Mouse (Mus musculus): ENCODE measurements around the gene Bricd5.
"Not testable (repeated sequence)": the region's sequence is repeated elsewhere in the genome, so short reads cannot be mapped to it uniquely, and the experiment has no call there.

The Bricd5 gene

GRCm38 (mm10) chr17:24473612-24474275 lies at the start of gene Bricd5:
TSS of gene Bricd5 (plus strand) at chr17:24473884.
- no peak for DNase-seq

DNA sequence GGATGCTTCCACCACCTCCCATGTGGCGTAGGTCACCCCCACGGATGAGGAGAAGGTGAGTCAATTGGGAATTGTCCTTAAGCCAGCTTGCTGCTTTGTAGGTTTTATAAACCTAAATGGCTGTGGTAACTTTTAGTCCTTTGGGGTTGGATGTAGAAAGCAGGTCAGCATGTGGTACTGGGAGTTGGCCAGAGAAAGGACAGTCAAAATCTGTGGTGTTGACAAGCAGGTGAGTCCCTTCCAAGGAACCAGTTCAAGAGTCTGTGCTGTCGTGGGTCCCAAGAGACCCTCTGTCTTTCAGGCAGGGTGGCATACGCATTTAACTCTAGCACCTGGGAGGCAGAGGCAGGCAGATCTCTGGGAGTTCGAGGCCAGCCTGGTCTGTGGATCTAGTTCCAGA lies 49.2 kb upstream of the Bricd5 start:
- DNase-seq, result no peak

GRCm38 (mm10) chr17:24425326-24425725 lies 48.4 kb upstream of the Bricd5 start:
- DNase-seq, result not testable (repeated sequence)

GRCm38 (mm10) chr17:24425905-24426304 lies 47.8 kb upstream of the Bricd5 start:
- no peak for DNase-seq

DNA sequence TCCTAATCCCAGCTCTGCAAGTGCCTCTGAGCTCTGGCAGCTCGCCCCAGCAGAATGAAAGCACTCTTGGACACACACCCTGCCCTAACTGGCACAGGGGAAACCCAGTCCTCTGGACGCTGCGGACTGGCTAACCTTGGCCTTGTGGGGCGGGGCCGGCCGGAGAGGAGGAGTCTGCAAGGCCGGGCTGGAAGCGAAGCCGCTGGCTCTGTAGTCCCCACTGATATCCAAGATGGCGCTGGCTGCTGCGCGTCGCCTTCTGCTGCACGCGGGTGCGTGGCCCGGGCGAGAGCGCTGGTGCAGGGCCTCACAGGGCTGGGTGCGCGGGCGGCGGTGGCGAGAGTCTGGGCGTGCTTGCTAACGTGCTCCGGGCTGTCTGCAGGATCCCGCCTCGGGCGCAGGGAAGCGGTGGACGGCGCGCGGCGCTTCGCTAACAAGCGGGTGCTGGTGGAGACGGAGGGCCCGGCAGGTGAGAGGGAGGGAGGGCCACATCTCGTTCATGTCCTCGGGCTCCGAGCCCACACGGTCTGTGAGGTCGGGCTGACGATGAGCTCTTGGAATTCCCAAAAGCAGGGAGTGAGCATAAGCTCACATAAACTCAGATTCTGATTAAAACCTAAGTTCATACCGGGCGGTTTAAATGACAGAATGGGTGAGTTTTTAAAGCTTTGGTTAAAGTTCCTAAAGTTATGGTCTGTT lies 47.1 kb upstream of the Bricd5 start, which contains the start of gene Eci1:
Gene Eci1 (plus strand): TSS at position 171 of the 699 bp plus-strand sequence.
- DNase-seq, result peak; percentile 80

DNA sequence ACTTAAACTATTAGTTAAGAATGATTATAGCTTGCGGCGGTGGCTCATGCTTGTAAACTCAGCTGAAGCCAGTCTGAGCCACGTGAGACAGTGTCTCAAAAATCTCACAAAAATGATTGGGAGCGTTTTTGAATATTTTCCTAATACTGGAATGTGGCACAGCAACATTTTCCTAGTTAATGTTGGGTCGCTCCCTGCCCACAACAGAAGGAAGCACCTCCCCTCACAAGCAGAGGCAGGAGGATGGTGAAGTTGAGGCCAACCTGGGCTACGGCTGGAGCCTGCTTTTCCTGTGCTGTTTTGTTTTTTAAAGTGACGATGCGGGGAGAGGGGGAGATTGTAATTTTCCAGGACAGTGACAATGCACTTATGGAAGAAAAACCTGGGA lies 46.5 kb upstream of the Bricd5 start:
- no peak for DNase-seq

- no peak for DNase-seq
These were observed 44.3 kb upstream of the Bricd5 start for GRCm38 (mm10) chr17:24429201-24429983.

GRCm38 (mm10) chr17:24437016-24437415 lies 36.7 kb upstream of the Bricd5 start:
- DNase-seq, result no peak

DNA sequence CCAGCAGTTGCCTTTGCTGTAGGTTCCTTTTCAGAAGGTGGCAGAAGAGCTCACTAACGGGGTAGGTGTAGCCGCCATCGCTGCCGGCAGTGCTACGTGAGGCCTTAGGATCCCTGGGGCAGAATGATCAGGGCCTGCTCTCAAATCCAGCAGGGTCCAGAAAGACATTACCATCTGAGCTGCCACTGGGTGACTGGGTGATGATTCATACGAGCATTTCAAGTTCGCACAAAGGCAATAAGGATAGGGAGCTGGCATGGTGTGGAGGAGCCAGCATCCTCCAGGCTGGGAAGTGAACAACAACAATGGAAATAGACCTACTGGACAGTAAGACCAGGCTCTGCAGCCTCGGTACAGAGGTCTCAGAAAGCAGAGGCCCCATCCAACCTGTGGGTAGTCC lies 33.3 kb upstream of the Bricd5 start:
- DNase-seq, result no peak

GRCm38 (mm10) chr17:24441148-24441547 lies 32.5 kb upstream of the Bricd5 start:
- DNase-seq, result no peak

DNA sequence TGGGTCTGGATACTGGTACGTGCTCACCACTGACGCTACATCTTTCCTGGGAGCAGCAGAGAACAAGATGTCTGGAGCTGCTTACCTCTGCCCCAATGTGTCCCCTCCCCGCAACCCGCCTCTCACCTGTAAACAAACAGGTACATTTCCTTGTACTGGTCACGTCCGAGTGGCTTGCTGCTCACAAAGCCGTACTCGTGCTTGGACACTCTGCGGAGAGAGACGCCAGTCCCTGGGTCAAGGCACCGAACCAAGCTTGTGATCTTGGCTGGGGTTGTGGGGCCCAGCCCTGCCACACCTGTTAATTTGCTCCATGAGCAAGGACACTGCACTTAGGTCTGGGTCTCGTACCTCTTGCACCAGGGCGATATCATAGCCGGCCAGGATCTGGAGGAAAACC lies 31.6 kb upstream of the Bricd5 start:
- no peak for DNase-seq

DNA sequence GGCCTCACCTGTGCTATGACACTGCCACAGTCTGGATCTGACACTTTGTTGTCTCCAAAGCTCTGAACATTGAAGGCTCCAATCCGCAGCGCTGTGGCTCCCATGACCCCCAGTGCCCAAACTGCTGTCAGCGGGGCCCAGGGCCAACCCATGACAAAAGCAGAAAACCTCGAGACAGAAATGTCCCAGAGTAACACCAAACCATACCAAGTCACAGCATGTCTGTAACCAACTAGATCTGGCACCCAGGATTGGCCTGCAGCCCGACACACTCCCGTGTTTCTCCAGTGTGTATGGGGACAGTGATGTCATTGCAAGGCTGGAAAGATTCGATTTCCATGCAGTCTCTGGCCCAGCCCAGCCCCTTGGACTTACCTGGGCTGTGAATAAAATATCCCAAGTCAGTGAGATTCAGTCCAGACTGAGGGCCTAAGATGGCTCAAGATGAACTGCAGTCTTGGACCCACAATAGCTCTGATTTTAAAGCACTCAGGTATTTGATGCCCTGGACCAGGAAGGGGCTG lies 31.0 kb upstream of the Bricd5 start, which contains the start of gene Dnase1l2:
Gene Dnase1l2 (minus strand): TSS at position 474 of the 524 bp plus-strand sequence.
- DNase-seq, result no peak

DNA sequence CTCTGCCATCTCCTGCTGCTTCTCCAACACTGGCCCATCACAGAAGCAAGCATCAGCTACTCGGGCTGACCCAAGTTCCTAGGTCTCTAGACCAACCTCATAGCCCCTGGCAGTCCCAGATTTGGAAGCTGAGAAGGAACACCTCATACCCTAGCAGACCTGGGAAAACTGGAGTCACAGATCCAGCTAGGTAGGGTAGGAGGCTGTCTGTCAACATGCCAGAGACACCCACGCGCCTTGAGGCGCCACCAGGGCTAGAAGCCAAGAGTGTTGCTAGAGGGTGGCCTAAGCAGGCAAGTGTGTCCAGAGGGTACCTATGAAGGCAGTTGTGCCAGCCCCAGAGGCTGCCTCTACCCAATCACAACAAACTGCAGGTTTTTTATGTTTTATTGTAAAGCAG lies 30.3 kb upstream of the Bricd5 start:
- no peak for DNase-seq

DNA sequence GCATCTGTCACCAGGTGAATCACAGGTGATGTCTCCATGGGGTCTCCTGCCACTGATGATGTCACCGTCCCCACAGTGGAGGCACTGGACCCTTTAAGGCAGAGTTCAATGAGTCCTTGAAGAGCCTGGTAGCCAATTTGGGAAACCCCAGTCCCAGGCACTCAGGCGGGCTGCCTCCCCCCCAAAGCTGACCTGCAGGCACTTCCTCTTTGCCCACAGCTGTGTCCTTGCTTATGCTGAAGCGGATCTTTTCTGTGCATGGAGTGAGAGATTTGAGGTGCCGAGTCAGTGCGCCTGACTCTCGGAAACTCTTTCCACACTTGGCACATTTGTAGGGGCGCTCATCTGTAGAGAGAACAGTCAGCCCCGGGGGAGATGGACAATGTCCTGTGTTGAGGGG lies 27.1 kb upstream of the Bricd5 start:
- DNase-seq, result no peak

DNA sequence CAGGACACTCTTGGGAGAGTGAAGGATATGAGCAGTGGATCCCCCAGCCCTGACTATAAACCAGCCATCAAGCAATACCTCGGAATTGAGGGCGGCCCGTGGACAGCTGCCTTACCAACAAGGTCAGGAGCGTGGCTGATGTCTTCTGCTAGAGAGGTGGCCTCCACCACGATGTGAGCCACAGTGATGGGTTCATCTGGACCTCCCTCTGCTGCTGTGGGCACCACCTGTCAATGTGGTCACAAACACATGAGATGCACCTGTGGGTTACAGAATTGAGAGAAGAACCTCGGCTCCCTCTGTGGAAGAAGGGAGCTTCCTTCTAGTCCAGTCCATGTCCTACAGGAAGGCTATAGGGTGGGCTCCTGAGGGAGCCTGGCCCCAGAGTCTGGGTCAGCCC lies 24.2 kb upstream of the Bricd5 start:
- no peak for DNase-seq

- no peak for DNase-seq
These were observed 22.5 kb upstream of the Bricd5 start for GRCm38 (mm10) chr17:24451220-24451619.

GRCm38 (mm10) chr17:24453372-24453771 lies 20.3 kb upstream of the Bricd5 start:
- no peak for DNase-seq

DNA sequence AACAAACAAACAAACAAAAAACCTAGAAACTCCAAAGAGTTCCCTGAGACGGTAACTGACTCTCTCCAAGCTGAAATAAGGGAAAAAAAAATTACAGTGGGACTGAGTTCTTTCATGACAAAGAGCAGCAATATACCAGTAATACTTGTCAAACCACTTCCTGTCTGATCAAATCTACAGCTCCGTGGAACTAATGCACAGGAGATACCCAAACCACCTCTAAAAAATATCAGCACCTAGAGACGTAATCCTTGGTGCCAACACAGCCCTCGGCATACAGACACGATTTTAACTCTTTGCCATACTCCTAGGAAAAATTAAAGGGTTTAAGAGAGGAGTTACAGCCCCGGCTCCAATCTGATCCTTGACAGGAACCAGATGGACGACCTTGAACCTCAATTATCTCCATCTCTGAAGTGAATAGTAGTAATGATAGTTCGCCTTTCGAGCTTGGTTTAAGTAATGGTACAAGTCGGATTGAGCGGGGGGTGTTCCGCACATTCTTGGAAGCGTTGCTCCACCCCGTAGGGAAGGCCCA lies 19.4 kb upstream of the Bricd5 start:
- DNase-seq, result no peak

DNA sequence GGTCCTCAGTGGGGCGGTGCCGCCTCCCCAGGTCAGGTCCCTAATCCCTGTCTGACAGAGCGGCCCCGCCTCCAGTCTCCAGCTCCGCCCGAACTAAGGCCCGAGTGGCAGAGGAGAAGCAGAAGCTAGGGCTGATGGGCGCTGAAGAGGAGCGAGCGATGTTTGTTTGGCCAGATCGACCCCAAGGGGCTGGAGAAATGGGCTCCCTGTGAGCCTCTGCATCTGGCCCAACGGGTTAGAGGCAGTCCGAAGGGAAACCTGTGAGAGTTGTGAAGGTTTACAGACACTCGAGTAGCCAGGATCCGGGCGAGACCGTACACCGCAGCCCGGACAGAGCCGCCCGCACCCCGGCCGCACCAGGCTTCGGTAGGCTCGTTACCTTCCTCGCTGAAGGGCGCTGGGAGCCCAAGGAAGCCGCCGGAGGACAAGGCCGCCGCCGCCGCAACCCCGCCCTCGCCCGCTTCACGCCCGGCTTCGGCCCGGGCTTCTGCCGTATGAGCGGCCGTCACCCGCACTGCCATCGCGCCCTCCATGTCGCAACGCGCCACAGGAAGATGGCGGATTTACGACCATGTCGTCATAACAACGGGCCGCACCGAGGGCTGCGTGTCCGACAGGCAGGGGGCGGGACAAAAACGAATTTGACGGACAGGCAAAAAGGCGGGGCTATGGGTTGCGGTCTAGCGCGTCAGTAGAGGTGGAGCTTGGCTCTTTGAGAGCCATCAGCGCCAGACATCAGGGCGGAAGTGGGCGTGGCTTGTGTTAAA lies 18.7 kb upstream of the Bricd5 start:
- DNase-seq, result peak; percentile 95

GRCm38 (mm10) chr17:24455523-24456206 lies 18.0 kb upstream of the Bricd5 start:
- DNase-seq, result not testable (repeated sequence)

- DNase-seq, result no peak
These were observed 12.1 kb upstream of the Bricd5 start for GRCm38 (mm10) chr17:24461580-24461979.

DNA sequence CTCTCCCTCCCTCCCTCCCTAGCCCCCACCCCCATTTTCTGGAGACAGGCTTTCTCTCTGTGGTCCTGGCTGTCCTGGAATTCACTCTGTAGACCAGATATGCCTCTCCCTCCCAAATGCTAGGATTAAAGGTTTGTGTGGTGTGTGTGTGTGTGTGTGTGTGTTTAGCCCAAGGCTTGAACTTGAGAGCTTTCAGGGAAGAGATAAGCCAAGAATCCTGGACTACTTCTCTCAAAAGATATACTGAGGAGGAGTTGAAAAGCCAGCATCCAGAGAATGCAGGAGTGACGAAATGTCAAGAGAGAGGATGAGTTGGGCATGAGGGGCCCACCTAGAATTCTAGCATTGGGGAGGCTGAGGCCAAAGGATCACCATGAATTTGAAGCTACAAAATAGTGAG lies 10.8 kb upstream of the Bricd5 start:
- DNase-seq, result no peak

Measured in right cerebral cortex, postnatal 4 days (tissue).